Mouse (Mus musculus) limb, embryonic 10.5 days (tissue): ENCODE measurements around the gene Wipi2. TPM values are rescaled to one million over a fixed set of nuclear protein-coding genes. Genes with fewer than 3 reads are reported as not detected.

Experiments used
- DNase-seq: peaks from one replicate; pipeline ENCODE4 v3.0.0-alpha.2; 2017; ENCODE audit warnings: low spot score
- H3K27ac ChIP-seq: fragments of 300-500 bp; sonication (generic); 2 replicates; pipeline ENCODE4 v1.5.1; 2016; ENCODE audit warnings: mild to moderate bottlenecking
- H3K27me3 ChIP-seq: fragments of 300-500 bp; sonication (generic); 2 replicates; pipeline ENCODE4 v1.6.1; 2016; ENCODE audit warnings: low read depth, mild to moderate bottlenecking; ENCODE audit not compliant: poor library complexity, severe bottlenecking
- H3K36me3 ChIP-seq: fragments of 300-500 bp; sonication (generic); 2 replicates; pipeline ENCODE4 v1.6.1; 2016; ENCODE audit warnings: mild to moderate bottlenecking, moderate library complexity
- H3K4me1 ChIP-seq: fragments of 300-500 bp; sonication (generic); 2 replicates; pipeline ENCODE4 v1.6.1; 2016
- H3K4me3 ChIP-seq: fragments of 300-500 bp; sonication (generic); 2 replicates; pipeline ENCODE4 v1.5.1; 2016; ENCODE audit warnings: mild to moderate bottlenecking, moderate library complexity
- H3K9me3 ChIP-seq: fragments of 300-500 bp; sonication (generic); replicated peaks from 2 replicates; pipeline ENCODE4 v1.6.1; 2016; ENCODE audit warnings: mild to moderate bottlenecking
- WGBS: fragments of 180-500 bp; shearing (Covaris S2); methylation state at CpG from one replicate; pipeline ENCODE4 v1.1.7; 2016; 5-methylcytosine and 5-hydroxymethylcytosine counted together
- polyA plus RNA-seq: library from polyadenylated mRNA; unstranded; fragments of >200 nt; fragmentation: Nextera tagmentation; extraction: Ambion mirVana; gene quantifications from 2 replicates; pipeline ENCODE4 v1.2.1, GENCODE M21; 2016

Gene Wipi2
- 69.4 and 71.6 TPM in 2 replicates for polyA plus RNA-seq

- peak within 1 kb of the TSS; percentile 94 for H3K27ac ChIP-seq
- H3K9me3 ChIP-seq: no peaks in the 10 kb centered on the region
- peak within 1 kb of the TSS; percentile 97 for H3K4me3 ChIP-seq
- peaks cover 28% of the 10 kb centered on the region for H3K4me1 ChIP-seq
- WGBS: 91% methylated on average over 2 of the region's 2 CpGs
- H3K36me3 ChIP-seq: peaks cover 14% of the 10 kb centered on the region
- H3K27me3 ChIP-seq: no peaks in the 10 kb centered on the region
- no peak for DNase-seq
Measured at GRCm38 (mm10) chr5:142627398-142627797, at the start of gene Wipi2. Gene Wipi2 (plus strand): TSS chr5:142627698.

GRCm38 (mm10) chr5:142578192-142578591 lies 49.3 kb upstream of the Wipi2 start:
- no peak overlapping the region for H3K27ac ChIP-seq
- no peaks in the 10 kb centered on the region for H3K9me3 ChIP-seq
- no peaks in the 10 kb centered on the region for H3K27me3 ChIP-seq
- 87% methylated on average over 10 of the region's 10 CpGs for WGBS
- no peaks in the 10 kb centered on the region for H3K36me3 ChIP-seq
- H3K4me1 ChIP-seq: no peaks in the 10 kb centered on the region
- no peak for DNase-seq
- H3K4me3 ChIP-seq: no peak overlapping the region

GRCm38 (mm10) chr5:142581517-142581916 lies 46.0 kb upstream of the Wipi2 start:
- H3K27ac ChIP-seq: no peak overlapping the region
- no peaks in the 10 kb centered on the region for H3K27me3 ChIP-seq
- peak; percentile 77 for DNase-seq
- H3K36me3 ChIP-seq: no peaks in the 10 kb centered on the region
- no peak overlapping the region for H3K4me3 ChIP-seq
- no peaks in the 10 kb centered on the region for H3K4me1 ChIP-seq
- WGBS: 22% methylated on average over 5 of the region's 5 CpGs
- no peaks in the 10 kb centered on the region for H3K9me3 ChIP-seq

DNA sequence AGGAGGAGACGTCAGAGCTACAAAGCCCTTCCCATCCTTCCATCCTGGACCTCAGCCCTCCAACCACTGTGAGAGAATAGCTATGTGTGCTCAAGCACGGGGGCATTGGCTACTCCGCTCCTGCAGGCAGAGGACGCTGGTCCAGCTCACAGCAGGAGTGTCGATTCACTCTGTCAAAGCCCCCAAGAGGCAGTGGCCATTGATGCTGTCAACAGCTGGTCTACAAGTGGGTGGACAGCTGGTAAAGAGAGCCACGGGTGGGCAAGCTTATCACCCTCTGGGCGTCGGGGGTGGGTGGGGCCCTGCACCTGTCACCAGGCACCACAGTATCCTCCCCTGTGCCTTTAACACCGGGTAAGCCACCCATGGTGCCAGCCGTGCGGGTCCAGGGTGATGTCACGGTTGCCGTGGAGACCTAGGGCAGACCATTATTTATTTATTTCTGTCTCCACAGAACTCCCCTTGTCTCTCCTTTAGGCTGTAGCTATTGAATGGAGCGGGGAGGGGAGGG lies 43.8 kb upstream of the Wipi2 start:
- H3K4me1 ChIP-seq: no peaks in the 10 kb centered on the region
- H3K9me3 ChIP-seq: no peaks in the 10 kb centered on the region
- DNase-seq: no peak
- H3K36me3 ChIP-seq: no peaks in the 10 kb centered on the region
- no peaks in the 10 kb centered on the region for H3K27me3 ChIP-seq
- H3K27ac ChIP-seq: no peak overlapping the region
- WGBS: 74% methylated on average over 14 of the region's 14 CpGs
- no peak overlapping the region for H3K4me3 ChIP-seq

- Histone ChIP-seq H3K27ac (no peak overlapping the region), H3K4me1 (peaks cover 20% of the 10 kb centered on the region), H3K36me3 (no peaks in the 10 kb centered on the region), H3K9me3 (no peaks in the 10 kb centered on the region), H3K27me3 (no peaks in the 10 kb centered on the region), H3K4me3 (no peak overlapping the region)
- no peak for DNase-seq
- 88% methylated on average over 6 of the region's 6 CpGs for whole genome bisulfite sequencing
Measured at GRCm38 (mm10) chr5:142590953-142591616, 36.4 kb upstream of the Wipi2 start.

- Histone ChIP-seq H3K9me3 (no peaks in the 10 kb centered on the region), H3K36me3 (no peaks in the 10 kb centered on the region), H3K27ac (no peak overlapping the region), H3K27me3 (no peaks in the 10 kb centered on the region), H3K4me3 (no peak overlapping the region), H3K4me1 (peaks cover 13% of the 10 kb centered on the region)
- 89% methylated on average over 3 of the region's 3 CpGs for WGBS
- no peak for DNase-seq
Measured at GRCm38 (mm10) chr5:142595698-142596097, 31.8 kb upstream of the Wipi2 start.

DNA sequence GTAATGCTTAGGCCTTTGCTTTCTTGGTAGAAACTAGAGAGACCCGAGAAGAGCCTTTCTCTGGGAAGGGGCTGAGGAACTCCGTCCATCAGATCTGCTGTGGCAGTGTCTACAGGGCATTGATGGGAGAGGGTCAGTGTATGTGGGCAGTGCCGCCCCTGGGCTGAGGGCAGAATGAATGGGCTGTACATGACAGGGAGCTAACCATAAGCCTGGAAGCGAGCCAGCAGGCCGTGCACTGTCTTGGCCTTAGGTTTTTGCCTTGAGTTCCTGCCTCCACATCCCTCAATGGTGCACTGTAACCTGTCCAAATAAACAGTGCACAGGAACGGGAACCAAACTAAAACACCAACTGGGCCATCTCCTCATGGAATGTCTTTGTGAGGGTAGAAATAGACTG lies 30.8 kb upstream of the Wipi2 start:
- no peaks in the 10 kb centered on the region for H3K36me3 ChIP-seq
- peaks cover 13% of the 10 kb centered on the region for H3K4me1 ChIP-seq
- H3K27ac ChIP-seq: no peak overlapping the region
- H3K4me3 ChIP-seq: no peak overlapping the region
- DNase-seq: no peak
- 89% methylated on average over 6 of the region's 6 CpGs for WGBS
- no peaks in the 10 kb centered on the region for H3K27me3 ChIP-seq
- no peaks in the 10 kb centered on the region for H3K9me3 ChIP-seq

GRCm38 (mm10) chr5:142597648-142598390 lies 29.7 kb upstream of the Wipi2 start:
- no peaks in the 10 kb centered on the region for H3K36me3 ChIP-seq
- no peak overlapping the region for H3K27ac ChIP-seq
- no peaks in the 10 kb centered on the region for H3K27me3 ChIP-seq
- H3K4me3 ChIP-seq: no peak overlapping the region
- WGBS: 75% methylated on average over 6 of the region's 6 CpGs
- H3K9me3 ChIP-seq: no peaks in the 10 kb centered on the region
- DNase-seq: no peak
- H3K4me1 ChIP-seq: peaks cover 9% of the 10 kb centered on the region

- H3K27ac ChIP-seq: no peak overlapping the region
- no peak overlapping the region for H3K4me3 ChIP-seq
- WGBS: 84% methylated on average over 7 of the region's 7 CpGs
- no peaks in the 10 kb centered on the region for H3K9me3 ChIP-seq
- no peaks in the 10 kb centered on the region for H3K36me3 ChIP-seq
- peaks cover 9% of the 10 kb centered on the region for H3K4me1 ChIP-seq
- no peak for DNase-seq
- peaks cover 29% of the 10 kb centered on the region for H3K27me3 ChIP-seq
Measured at GRCm38 (mm10) chr5:142604379-142604778, 23.1 kb upstream of the Wipi2 start.

DNA sequence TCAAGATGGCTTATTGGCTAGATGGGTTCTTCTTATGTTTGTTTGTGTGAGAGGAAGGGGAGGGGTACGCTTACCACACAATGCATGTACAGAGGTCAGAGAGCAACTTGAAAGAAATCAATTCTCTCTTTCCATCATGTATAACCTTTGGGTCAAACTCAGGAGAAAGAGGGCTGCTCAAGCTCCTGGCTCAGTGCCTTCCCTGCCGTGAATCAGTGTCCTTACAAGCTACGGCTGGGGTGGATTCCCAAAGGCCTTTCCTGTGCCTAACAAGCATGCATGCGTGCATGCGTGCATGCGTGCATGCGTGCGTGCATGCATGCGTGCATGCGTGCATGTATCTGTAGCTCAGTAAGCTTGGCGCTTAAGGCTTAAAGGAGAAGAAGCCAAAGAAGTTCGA lies 22.2 kb upstream of the Wipi2 start:
- H3K27me3 ChIP-seq: peaks cover 38% of the 10 kb centered on the region
- no peaks in the 10 kb centered on the region for H3K9me3 ChIP-seq
- no peak overlapping the region for H3K4me3 ChIP-seq
- H3K27ac ChIP-seq: no peak overlapping the region
- WGBS: 93% methylated on average over 12 of the region's 12 CpGs
- peaks cover 9% of the 10 kb centered on the region for H3K4me1 ChIP-seq
- no peak for DNase-seq
- no peaks in the 10 kb centered on the region for H3K36me3 ChIP-seq

- peak; percentile 61 for DNase-seq
- WGBS: 5% methylated on average over 42 of the region's 42 CpGs
- peaks cover 39% of the 10 kb centered on the region for H3K27me3 ChIP-seq
- H3K4me1 ChIP-seq: peaks cover 9% of the 10 kb centered on the region
- H3K36me3 ChIP-seq: no peaks in the 10 kb centered on the region
- H3K27ac ChIP-seq: peak within 1 kb of the TSS; percentile 58
- no peaks in the 10 kb centered on the region for H3K9me3 ChIP-seq
- peak within 1 kb of the TSS; percentile 57 for H3K4me3 ChIP-seq
Measured at GRCm38 (mm10) chr5:142608259-142608988, 19.1 kb upstream of the Wipi2 start, which contains the start of gene Mmd2. Gene Mmd2 (minus strand): TSS chr5:142608800.

DNA sequence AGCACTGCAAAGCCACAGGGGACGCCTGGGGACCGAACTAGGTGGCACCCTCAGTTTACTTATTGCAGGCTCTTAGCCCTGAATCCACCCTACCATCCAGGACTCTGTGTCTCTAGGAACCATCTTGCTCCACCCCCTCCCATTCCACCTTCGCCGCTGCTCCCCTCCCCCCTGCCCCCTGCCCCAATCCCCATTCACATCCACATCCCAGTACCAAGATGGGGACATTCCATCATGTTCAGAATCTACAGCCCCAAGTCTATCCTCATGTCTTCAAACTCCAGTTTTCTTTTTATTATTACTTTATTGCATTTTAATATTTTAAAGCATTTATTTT lies 18.5 kb upstream of the Wipi2 start:
- Histone ChIP-seq H3K27me3 (peaks cover 39% of the 10 kb centered on the region), H3K36me3 (no peaks in the 10 kb centered on the region), H3K9me3 (no peaks in the 10 kb centered on the region), H3K4me3 (peak overlapping the region; percentile 57), H3K27ac (peak overlapping the region; percentile 58; the same call in 1 of the 2 replicates), H3K4me1 (peaks cover 9% of the 10 kb centered on the region)
- WGBS: 13% methylated on average over 4 of the region's 4 CpGs
- no peak for DNase-seq

GRCm38 (mm10) chr5:142610362-142610761 lies 17.1 kb upstream of the Wipi2 start:
- Histone ChIP-seq H3K9me3 (no peaks in the 10 kb centered on the region), H3K36me3 (no peaks in the 10 kb centered on the region), H3K27ac (no peak overlapping the region), H3K4me3 (no peak overlapping the region), H3K4me1 (peaks cover 9% of the 10 kb centered on the region), H3K27me3 (peaks cover 39% of the 10 kb centered on the region)
- DNase-seq: no peak
- 79% methylated on average over 4 of the region's 4 CpGs for WGBS
